Mouse (Mus musculus) bone marrow macrophage, adult 2 months (primary cell): Measurements from ENCODE around the gene Dock4.

ENCODE experiments used
- CTCF ChIP-seq: IDR thresholded peaks from 2 replicates; pipeline ENCODE4 v1.5.1; 2012; ENCODE audit warnings: low read depth, mild to moderate bottlenecking, low read length, moderate library complexity
- POLR2A ChIP-seq: IDR thresholded peaks from 2 replicates; pipeline ENCODE4 v1.6.1; 2012; ENCODE audit warnings: mild to moderate bottlenecking, low read depth, low read length, borderline replicate concordance

GRCm38 (mm10) chr12:40795768-40796167 lies 350.0 kb downstream of the Dock4 start:
- TF ChIP-seq POLR2A (no peak), CTCF (no peak)
